Mouse (Mus musculus): Measurements from ENCODE around the gene Myh9.

- TF ChIP-seq POLR2A (IDR thresholded peaks at IDR 0.05; ENCODE audit: borderline replicate concordance, extremely low read depth, insufficient read depth, insufficient read length, poor library complexity, severe bottlenecking), result no peak
- no peak for TF ChIP-seq CTCF (IDR thresholded peaks at IDR 0.05; ENCODE audit: borderline replicate concordance, extremely low read depth, insufficient read depth, insufficient read length)
Observed at GRCm38 (mm10) chr15:77794138-77794907, 47.7 kb downstream of the Myh9 start.

All from brain, embryonic 14.5 days (tissue).